Mouse (Mus musculus) brain, embryonic 14.5 days (tissue): Measurements from ENCODE around the gene Fgf16.

Experiments used
- CTCF ChIP-seq: fragments of 200-500 bp; IDR thresholded peaks from 2 replicates; pipeline ENCODE4 v1.5.1; 2012; ENCODE audit warnings: inconsistent platforms, mild to moderate bottlenecking, moderate library complexity, borderline replicate concordance; ENCODE audit not compliant: insufficient read depth, insufficient read length; ENCODE audit errors: extremely low read depth
- POLR2A ChIP-seq: fragments of 200-500 bp; IDR thresholded peaks from 2 replicates; pipeline ENCODE4 v1.6.1; 2012; ENCODE audit warnings: mild to moderate bottlenecking, inconsistent platforms, borderline replicate concordance; ENCODE audit not compliant: poor library complexity, insufficient read depth, insufficient read length, severe bottlenecking; ENCODE audit errors: extremely low read depth

DNA sequence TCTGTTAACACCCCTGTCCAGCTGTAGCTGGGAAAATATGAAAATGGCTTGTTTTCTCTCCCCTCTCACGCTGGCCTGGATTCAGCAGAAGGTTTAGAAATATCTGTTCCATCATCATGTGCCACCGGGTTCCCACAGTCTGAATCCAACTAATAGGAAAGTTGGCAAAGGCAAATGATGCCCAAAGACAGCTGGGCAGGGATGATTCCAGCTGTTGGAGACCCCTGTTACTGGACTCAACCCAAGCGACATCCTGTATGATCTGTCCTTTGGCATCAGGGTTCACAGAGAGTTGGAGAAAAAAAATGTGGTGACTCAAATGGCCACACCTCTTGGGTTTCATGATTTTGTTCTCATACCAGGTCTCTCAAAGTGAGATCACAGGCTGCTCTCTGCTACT, 3.9 kb downstream of the Fgf16 start:
- TF ChIP-seq CTCF (no peak), POLR2A (no peak)
